8 mouse cellular contexts compared by ENCODE assay signal in genomic region chr2:173089437-173089836, GRCm38 (mm10). TPM values are rescaled to one million over a fixed set of nuclear protein-coding genes. Genes with fewer than 3 reads are reported as not detected.
DNase-seq lines count a peak whose midpoint lies in the region; ATAC-seq lines count a peak whose summit lies in the region.

No protein-coding gene starts in this region.

- no peaks in the 10 kb centered on the region for H3K4me1 ChIP-seq in hindbrain, embryonic 11.5 days (replicated peaks; ENCODE audit: control insufficient read depth, insufficient read depth, low read length)

- no peak overlapping the region for H3K27ac ChIP-seq in hindbrain, embryonic 11.5 days (ENCODE audit: low read depth, low read length)

- H3K36me3 ChIP-seq in hindbrain, embryonic 11.5 days (ENCODE audit: control insufficient read depth, insufficient read depth, low read length): no peaks in the 10 kb centered on the region

- H3K9me3 ChIP-seq in hindbrain, embryonic 11.5 days (ENCODE audit: control insufficient read depth, low read length): no peaks in the 10 kb centered on the region

- no peak overlapping the region for H3K4me2 ChIP-seq in hindbrain, embryonic 11.5 days (replicated peaks; ENCODE audit: low read depth, low read length)

- H3K4me3 ChIP-seq in hindbrain, embryonic 11.5 days (ENCODE audit: low read depth, low read length): no peak overlapping the region

- WGBS in hindbrain, embryonic 11.5 days: 21% methylated on average over 6 of the region's 6 CpGs

- H3K27me3 ChIP-seq in hindbrain, embryonic 11.5 days (ENCODE audit: control insufficient read depth, insufficient read depth, low read length): no peaks in the 10 kb centered on the region

- peak; percentile 73; the same call in 1 of the 2 replicates for ATAC-seq in hindbrain, embryonic 11.5 days (ENCODE audit: low FRiP score)

- no peak overlapping the region for H3K9ac ChIP-seq in hindbrain, embryonic 11.5 days (ENCODE audit: low read depth, low read length)

- peak; percentile 84 for DNase-seq in T-cell, adult 2 months (ENCODE audit: low spot score)
- peak; percentile 80 for DNase-seq in cerebellum, adult 9-10 months
- peak; percentile 70 to 93 for DNase-seq in frontal cortex, adult 2 months (ENCODE audit: extremely low spot score in 1 of 2, low spot score in 1 of 2)
- DNase-seq in hindbrain, embryonic 11.5 days (ENCODE audit: low spot score): peak; percentile 93
- peak; percentile 83 to 89 for DNase-seq in layer of hippocampus, postnatal 14 days (ENCODE audit: low spot score in 2 of 2)
- peak; percentile 82 for DNase-seq in lung, postnatal 25 days (ENCODE audit: low spot score)
- DNase-seq in right cerebral cortex, adult 18-20 months: peak; percentile 77
- peak; percentile 66 for DNase-seq in urinary bladder, adult 2 months (ENCODE audit: low spot score)

RNA-seq across cellular contexts. Expression of gene Ctcfl, which starts 29.9 kb away (rescaled TPM):
- not detected in 2 replicates for polyA plus RNA-seq in frontal cortex, adult 2 months (2012; rRNA removed)
- 0.06 TPM in 2 replicates for polyA plus RNA-seq in hindbrain, embryonic 11.5 days (2014; fragmentation: Nextera tagmentation; extraction: Ambion mirVana)
- not detected for total RNA-seq in layer of hippocampus, postnatal 14 days (2021)
- not detected in 2 replicates for polyA plus RNA-seq in urinary bladder, adult 2 months (2012; rRNA removed)
